Mouse (Mus musculus): ENCODE data around the gene Galnt13. TPM values are rescaled to one million over a fixed set of nuclear protein-coding genes. Genes with fewer than 3 reads are reported as not detected.
"Not testable (repeated sequence)": the region's sequence is repeated elsewhere in the genome, so short reads cannot be mapped to it uniquely, and the experiment has no call there.

Gene Galnt13
- total RNA-seq, 2 experiments from 2014 or later: 15.6 to 17.8 TPM

DNA sequence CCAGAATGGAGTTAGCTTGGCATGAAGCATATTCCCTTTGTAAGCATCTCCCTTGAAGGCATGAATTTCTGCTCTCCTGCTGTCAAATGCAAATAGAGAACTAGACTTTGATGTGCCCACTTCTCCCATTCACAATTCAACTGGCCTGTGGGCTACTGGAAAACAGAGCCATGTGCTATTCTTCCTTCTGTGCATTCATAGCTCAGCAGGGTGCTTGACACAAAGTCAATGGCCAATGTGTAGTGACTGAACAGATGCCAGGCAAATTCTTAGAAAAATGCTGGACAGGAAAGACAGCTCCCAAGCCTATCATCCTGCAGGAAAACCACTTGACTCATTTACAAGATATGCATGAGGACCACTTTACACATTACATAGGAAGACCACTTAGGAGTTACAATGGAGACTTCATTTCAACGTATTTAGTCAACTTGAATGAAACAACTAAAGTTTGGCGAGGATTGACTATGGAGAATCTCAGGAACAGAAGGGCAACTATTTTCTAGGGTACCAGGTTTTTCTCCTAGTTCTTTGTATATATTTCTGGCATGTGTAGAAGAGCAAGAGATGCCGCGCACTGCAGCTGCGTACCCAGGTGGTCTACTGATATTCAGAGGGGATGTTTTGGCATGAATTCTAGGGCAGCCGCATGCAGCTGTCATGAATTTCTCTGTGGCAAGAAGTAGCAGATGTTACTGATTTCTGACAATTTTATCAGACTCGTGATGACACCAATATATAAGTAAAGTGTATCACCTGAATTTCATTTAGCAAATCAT, 470.4 kb downstream of the Galnt13 start:
- peak; percentile 1 to 8 for DNase-seq (ENCODE audit: low spot score in 2 of 2)

DNA sequence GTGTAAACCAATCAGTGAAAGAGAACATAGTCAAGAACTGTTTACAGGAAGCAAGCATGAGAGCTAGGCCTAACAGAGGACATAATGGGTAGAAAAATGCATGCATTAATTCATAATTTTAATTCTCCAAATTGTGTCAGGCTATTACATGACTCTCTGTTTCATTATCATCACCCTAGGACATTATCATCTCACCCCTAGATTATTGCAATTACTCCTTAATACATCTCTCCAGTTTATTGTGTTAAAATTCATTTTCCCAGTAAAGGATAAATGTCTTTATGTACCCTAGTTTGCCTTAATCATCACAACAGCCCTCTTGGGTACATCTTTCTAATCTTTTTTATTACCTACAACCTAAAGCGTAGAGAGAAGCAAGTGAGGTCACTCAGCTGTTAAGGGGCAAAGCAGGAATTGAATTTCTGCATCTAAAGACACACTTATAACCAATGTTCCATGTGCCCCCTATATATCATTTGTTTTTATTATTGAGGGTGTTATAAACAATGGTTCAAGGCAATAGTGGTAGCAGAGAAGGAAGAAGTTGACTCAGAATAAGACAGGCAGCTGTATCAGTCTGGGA, 479.1 kb downstream of the Galnt13 start:
- no peak for DNase-seq (ENCODE audit: low spot score in 2 of 2)

DNA sequence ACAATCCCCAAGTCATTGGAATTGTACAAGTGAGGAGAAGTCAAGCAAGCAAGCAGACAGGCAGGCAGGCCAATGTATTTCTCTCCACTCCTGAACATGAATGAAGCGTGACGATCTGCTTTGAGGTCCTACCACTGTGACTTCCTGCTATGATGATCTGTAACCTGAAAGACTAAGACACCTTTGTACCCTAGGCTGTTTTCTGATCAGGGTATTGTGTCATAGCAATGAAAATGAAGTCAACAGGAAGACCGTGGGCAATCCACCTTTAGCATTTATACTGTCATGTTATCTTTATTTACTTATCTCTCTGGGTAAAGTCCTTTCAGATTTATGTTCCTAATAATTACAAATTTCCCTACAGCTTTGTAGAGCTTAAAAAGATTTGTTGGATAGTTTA, 500.3 kb downstream of the Galnt13 start:
- DNase-seq (ENCODE audit: low spot score in 2 of 2): no peak

DNA sequence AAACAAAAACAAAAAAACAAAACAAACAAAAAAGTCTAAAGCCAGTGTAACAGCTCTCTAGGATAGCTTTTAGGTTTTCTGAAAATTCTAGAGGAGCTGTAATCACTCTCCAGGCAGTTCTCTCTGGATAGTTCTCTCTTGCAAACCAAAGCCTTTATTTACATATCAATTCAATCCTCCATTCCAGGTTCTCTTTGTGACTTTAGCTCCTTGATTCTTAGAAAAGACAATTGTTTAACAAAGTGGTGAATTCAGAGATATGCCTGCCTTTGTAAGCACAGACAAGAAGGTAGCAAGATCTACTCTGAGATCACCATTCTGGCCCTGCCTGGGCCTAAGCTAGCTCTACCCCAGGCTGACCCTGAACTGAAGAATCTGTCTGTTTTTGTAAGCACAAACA, 501.2 kb downstream of the Galnt13 start:
- DNase-seq (ENCODE audit: low spot score in 2 of 2): no peak

DNA sequence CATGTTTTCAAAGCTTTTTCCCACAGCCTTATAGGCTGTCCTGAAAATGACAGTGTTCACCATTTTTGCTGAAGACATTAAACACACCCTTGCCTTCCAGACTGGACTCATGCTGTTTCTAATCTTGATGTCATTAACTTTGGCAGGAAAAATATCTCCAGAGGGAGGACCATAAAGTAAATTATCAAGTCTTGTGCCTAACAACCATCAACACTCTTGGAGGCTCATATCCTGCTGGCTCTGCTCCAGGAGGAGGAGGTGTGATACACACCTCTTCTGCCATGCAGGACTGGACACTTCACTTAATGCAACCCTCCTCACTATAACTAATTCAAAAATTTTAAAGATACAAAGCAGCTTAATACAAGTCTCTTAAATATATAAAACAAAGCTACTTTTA, 502.0 kb downstream of the Galnt13 start:
- no peak for DNase-seq (ENCODE audit: low spot score in 2 of 2)

DNA sequence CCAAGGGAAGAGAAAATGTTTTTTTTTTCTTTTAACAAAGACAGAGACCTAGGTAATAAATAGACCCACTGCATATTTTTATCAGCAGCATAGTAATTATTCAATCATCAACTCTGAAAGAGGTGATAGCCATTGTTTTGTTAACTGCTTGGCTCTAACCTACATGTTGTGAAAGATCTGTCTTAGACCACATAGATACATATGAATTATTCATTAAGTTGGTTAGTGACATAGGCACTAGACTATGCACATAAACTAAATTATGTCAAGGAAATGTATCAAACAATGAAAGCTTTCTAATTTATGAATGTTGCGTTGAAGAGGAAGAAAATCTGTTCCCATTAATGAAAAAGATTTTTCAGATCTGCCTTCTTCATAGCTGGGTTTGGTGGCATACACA, 507.3 kb downstream of the Galnt13 start:
- no peak for DNase-seq (ENCODE audit: low spot score in 2 of 2)

DNA sequence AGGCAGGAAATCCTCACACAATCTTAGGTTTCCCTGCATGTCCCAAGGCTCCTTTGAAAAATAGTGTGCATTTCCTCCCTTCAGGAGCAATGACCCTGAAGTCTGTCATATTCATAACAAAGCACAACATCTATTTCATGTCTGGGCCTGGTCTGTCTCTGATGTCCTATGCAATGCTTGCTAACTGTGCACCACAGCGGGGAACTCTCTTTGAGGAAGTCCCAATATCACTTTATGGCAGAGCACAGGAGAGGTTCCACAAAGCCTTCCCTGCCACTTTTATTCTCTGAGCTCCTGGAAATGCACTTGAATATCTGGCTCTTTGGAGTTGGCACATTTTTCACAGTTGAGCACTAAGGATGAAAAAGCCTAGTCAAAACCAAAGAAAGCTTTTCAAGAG, 547.7 kb downstream of the Galnt13 start:
- no peak for DNase-seq (ENCODE audit: low spot score in 2 of 2)

DNA sequence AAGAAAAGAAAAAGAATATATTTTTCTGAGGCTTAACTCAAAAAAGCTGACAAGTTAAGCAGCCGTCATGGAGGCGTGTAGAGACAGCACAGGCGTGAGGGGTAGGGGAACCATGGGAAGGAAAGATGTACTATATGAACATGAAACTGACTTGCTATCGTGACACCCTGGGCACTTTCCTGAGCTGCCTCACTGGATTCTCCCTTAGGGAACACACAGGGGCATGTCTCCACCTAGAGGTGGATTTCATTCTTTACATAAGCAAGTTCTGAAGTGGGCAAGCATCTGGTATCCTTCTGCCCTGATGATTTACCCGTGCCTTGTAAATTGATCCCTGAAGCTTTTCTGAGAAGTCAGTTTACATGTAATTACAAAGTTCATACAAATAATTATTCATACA, 586.4 kb downstream of the Galnt13 start:
- not testable (repeated sequence) for DNase-seq (ENCODE audit: low spot score in 2 of 2)

DNA sequence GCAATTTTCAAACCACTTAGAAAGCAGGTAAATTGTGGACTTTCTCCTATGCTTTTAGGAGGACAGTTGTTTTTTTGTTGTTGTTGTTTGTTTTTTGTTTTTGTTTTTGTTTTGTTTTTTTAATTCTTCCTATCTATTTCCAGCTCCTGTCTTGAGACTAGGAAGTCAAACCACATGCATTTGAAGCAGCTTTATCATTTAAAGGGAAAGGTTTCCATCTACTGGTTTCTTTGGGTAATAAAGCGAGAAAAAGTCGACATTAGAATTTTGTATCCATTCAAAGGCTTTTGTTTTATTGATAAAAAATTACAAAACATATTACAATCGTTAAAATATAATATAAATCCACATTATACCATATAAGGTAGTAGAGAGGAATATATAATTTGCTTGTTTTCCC, 598.5 kb downstream of the Galnt13 start:
- no peak for DNase-seq (ENCODE audit: low spot score in 2 of 2)

DNA sequence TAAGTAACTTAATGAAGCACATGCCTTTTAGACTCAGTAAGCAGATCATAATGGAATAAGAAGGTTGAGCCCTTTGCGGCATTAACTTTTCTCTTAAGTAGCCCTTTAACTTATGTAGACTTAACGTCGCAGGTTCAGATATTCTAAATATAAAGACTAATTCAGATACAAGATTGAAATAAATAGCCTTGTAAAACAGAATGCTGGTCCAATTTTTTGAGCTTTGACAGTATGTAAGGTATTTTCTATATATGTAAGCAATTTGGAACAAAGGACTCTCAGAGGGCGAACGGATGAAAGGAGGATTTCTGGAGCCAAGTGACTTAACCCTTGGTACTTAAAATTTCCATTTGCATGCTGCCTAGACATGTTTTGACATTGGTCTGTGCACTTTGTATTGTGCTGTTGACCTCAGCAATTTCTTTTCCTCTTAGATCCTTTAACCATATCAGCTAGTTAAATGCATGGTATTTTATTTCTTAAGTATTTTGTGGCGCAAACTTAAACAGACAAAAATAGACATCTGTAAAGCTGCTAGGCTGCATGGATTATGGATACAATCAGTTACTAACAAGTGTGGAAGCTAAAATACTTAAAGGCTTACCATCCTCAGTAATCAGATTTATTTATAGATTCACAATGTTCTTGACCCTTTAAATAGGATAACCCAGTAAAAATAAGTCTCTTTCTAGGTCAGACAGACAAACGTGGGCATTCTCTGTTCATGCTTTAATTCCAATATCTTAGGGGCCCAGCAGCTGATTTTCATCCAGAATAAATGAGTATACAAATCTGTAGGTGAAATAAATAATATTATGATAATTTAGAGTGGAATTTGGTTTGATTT, 629.6 kb downstream of the Galnt13 start:
- DNase-seq (ENCODE audit: low spot score in 2 of 2): no peak

DNA sequence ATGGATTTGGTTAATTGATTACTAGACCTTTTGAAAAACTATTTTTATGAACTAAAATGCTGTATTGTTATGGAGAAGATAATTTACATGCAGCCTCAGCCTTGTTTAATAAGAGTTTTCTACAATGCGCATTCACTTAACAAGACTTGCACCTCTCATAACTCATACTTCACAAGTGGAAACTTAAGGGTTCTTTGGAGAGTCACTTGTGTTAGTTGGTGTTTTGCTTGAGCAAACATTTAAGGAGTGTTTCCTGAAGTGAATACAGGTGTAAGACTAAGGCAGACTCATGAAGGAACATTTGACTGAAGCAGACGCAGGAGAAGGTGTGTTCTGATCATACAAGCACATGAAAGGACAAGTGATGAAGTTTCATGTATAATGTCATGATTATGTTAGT, 649.5 kb downstream of the Galnt13 start:
- DNase-seq (ENCODE audit: low spot score in 2 of 2): no peak

DNA sequence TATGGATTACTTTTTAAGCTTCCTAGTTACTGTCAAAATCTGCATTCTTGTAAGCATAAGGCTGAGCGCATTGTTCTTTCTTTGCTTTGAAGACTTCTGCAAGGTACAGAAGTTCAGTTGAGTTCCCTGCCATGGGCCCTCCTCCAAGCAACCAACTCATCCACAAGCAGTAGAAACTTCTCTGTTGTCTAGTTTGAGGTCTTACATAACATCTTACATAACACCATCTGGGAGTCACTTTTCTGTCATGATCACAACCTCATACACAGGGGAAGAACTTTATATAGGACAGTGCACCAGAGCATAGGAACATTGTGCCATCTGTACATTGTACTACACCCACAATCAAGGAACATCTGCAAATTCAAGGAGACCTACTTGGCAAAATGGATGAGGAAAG, 651.9 kb downstream of the Galnt13 start:
- no peak for DNase-seq (ENCODE audit: low spot score in 2 of 2)

DNA sequence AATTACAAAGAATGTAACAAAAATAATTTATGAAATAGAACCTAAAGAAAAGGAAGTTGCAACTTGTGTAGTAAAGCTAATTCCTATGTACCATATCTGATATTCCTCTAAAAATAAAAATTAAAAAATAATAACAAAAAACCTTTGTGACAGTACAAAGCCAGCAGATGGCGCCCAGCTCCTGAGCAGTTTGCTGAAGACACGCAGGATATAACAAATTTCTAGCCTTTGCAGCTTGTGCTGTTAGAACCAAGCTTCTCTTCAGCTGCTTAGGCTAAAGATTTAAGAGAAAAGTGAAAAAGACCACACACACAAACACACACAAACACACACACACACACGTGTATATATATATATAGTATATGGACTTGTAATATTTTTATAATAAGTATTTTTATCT, 654.2 kb downstream of the Galnt13 start:
- DNase-seq (ENCODE audit: low spot score in 2 of 2): peak; percentile 23 to 51

DNA sequence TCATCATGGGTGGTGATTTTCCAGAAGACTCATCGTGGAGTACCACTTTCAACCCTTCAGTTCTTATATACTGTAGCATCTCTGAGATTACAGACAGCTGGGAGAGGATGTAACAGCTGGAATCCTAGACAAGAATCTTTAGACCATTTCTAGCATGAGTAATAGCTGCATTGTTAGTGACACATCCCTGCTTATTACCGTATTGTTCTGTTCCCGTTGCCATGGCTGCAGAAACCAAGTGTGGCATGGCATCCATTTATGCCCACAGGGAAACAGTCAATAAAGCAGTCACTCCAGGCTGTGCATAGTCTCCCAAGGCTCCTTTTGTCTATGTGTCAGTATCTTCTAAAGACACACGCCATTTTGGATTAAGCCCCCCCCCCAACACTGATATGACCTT, 655.4 kb downstream of the Galnt13 start:
- no peak for DNase-seq (ENCODE audit: low spot score in 2 of 2)

DNA sequence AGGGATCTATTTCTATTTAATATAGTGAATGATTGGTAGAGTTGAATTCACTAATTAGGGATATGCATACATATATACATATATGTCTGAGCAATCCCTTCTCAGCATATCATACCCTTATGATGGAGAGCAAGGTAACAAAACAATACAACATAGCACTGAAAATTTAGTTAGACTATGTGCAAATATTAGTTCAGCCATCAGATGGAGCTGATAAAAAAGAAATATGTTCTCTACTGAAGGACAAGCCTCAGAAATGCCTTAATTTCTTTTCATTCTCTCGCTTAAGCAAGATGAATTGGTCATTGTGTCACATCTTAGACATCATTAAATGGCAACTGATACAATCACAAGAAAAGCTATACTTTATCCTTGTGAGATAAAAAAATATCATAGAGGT, 663.0 kb downstream of the Galnt13 start:
- peak in 1 of 2 experiments; percentile 5 for DNase-seq (ENCODE audit: low spot score in 2 of 2)

DNA sequence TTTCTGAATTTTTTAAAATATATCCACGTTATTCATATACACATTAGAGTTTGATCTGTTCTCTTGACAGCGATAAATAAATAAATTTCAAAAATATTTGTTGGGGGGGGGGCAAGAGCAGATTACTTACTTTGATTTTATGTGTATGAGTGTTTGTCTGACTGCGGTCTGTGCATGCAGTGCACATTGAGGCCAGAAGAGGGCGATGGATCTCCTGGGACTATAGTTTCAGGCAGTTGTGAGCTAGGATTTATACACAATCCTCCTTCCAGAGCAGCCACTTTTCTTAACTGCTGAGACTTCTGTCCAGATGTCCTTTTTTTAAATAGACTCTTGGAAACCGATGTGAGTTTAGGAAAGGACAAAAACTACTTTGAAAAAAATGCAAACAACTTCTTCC, 665.2 kb downstream of the Galnt13 start:
- no peak for DNase-seq (ENCODE audit: low spot score in 2 of 2)

DNA sequence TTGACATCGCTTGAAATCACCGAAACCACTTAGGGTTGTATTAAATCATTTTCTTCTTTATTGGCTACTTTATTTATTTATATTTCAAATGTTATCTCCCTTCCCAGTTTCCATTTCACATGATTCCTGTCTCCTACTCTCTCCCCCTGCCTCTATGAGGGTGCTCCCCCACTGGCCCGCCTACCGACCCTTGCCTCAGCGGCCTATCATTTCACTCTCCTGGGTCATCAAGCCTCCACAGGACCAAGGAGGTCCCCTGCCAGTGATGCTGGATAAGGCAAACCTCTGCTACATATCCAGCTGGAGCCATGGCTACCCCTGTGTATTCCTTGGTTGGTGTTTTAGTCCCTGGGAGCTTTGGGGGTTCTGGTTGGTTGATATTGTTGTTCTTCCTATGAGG, 667.4 kb downstream of the Galnt13 start:
- no peak for DNase-seq (ENCODE audit: low spot score in 2 of 2)

DNA sequence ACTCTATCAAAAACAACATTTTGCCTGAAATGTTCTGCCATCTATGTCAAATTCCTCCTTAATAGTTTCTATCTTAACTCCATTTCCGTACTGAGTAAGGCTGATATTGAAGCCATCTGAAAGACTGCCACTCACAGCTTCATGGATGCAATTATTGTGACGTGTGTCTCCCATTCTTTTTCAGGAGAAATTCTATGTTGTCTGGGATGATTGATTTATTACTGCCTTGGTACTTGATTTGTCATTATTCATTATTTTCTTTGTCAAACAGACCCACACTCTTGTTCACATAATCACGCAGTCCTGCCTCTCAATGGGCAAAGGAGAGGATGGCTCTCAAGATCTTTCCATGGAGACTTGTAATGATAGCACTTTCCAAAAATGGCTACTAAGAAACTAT, 671.7 kb downstream of the Galnt13 start:
- no peak for DNase-seq (ENCODE audit: low spot score in 2 of 2)

DNA sequence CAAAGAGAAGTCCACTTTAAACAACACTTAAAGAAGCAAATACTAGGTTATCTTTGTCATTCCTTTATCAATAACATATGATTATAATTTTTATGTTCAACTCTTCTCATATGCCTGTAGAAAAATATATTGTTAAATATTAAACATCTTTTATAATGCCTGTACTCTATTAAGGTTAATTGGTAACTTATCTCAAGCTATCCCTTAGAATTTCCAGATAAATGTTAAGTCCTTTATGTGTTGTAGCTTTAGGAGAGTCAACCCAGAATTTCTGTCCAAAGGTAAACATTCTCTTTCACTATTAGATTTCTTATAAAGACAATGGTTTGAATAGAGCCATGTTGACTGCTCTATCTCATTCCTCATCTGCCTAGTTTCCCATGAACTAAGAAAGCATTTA, 717.0 kb downstream of the Galnt13 start:
- DNase-seq (ENCODE audit: low spot score in 2 of 2): no peak

DNA sequence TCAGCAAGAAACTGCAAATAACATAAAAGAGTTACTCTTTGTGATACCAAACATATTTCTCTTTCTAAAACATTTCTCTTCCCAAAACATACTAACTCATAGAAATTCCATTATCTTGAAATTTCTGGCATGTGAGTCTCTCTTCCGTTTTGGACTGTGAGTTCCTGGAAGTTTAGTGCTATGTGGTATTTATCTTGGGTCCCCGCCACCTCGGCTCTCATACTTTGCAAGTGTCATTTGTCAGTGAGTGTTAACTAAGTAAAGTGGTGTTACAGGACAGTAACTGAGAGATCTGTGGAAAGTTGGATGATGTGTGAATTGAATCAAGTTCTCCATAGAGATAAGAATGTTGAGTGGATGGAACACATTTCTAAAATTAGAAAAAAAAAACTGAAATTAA, 728.7 kb downstream of the Galnt13 start:
- DNase-seq (ENCODE audit: low spot score in 2 of 2): no peak
